ENCODE assay signal across 8 mouse cellular contexts in the genomic region with DNA sequence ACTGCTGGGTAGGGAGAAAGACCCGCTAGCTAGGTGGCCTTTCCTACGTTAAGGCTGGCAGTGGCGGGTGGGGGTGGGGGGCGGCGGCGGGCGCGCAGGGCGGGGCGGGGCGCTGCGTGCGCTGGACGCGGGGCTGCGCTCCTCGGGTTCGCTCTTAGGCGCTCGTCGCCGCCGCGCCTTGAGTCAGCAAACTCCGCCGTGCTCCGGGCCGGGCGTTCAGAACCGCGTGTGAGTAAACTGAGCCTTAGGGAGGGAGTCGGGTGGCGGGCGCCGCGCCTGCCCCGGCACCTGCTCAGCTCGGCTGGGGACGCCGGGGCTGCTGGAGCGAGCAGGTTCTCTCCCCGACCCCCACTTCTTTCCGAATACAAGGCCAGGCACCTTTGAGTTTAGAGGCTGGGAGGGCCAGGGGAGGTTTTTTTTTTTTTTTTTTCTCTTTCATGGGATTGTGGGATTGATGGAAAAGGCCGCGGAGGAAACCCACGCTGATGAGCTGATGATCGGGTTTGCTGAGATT. TPM values are rescaled to one million over a fixed set of nuclear protein-coding genes. Genes with fewer than 3 reads are reported as not detected.
DNase-seq lines count a peak whose midpoint lies in the region; ATAC-seq and TF ChIP-seq lines count a peak whose summit lies in the region.

Gene Snx10, plus strand, starts transcription at position 95 of the 514 bp plus-strand sequence.

- peak within 1 kb of the TSS; percentile 96 for H3K9ac ChIP-seq in CH12.LX (ENCODE audit: insufficient read depth, low read depth)
- peak within 1 kb of the TSS; percentile 85 for H3K9ac ChIP-seq in heart, embryonic 14.5 days (ENCODE audit: low read length)
- H3K9ac ChIP-seq in lung, embryonic 14.5 days = peak within 1 kb of the TSS; percentile 64

- peaks cover 0 to 5% of the 10 kb centered on the region in 2 experiments for H3K36me3 ChIP-seq in CH12.LX (replicated peaks in 1 of 2; ENCODE audit: control insufficient read depth in 1 of 2, insufficient read depth in 1 of 2, low read length in 1 of 2)
- H3K36me3 ChIP-seq in forebrain, embryonic 10.5 days (replicated peaks) = no peaks in the 10 kb centered on the region
- H3K36me3 ChIP-seq in heart, embryonic 14.5 days (ENCODE audit: control insufficient read depth, insufficient read depth, low read length) = no peaks in the 10 kb centered on the region
- no peaks in the 10 kb centered on the region for H3K36me3 ChIP-seq in lung, embryonic 14.5 days (ENCODE audit: insufficient read depth)

- peak; percentile 42 for DNase-seq in CH12.LX (ENCODE audit: extremely low read depth)
- peak; percentile 63 for DNase-seq in forebrain, embryonic 10.5 days (ENCODE audit: extremely low spot score, low spot score)
- peak; percentile 50 to 63 for DNase-seq in layer of hippocampus, adult 2 months (ENCODE audit: low spot score in 2 of 2)
- peak; percentile 70 for DNase-seq in lung, embryonic 14.5 days
- DNase-seq in thymus, postnatal 4 days = peak; percentile 69

- no peaks in the 10 kb centered on the region; the same call in 1 of the 2 replicates for H3K79me2 ChIP-seq in CH12.LX (replicated peaks; ENCODE audit: control insufficient read depth, extremely low read depth, insufficient read depth, poor library complexity, severe bottlenecking)

- H3K4me3 ChIP-seq in CH12.LX (replicated peaks in 1 of 3; ENCODE audit: low read depth in 2 of 3, low read length in 2 of 3, poor library complexity in 1 of 3) = peak within 1 kb of the TSS; percentile 74 to 87 (median 82)
- H3K4me3 ChIP-seq in bone marrow macrophage, adult 2 months (ENCODE audit: insufficient read depth, low read length) = peak within 1 kb of the TSS; percentile 77
- H3K4me3 ChIP-seq in forebrain, embryonic 10.5 days = peak within 1 kb of the TSS; percentile 73
- H3K4me3 ChIP-seq in heart, embryonic 14.5 days (ENCODE audit: control insufficient read depth in 1 of 2, insufficient read depth in 1 of 2, low read depth in 1 of 2, low read length in 2 of 2) = peak within 1 kb of the TSS; percentile 81 to 93
- H3K4me3 ChIP-seq in layer of hippocampus, adult 2 months = peak within 1 kb of the TSS; percentile 88
- peak within 1 kb of the TSS; percentile 62 for H3K4me3 ChIP-seq in lung, embryonic 14.5 days (ENCODE audit: low read depth, low read length)
- peak within 1 kb of the TSS; percentile 48 for H3K4me3 ChIP-seq in olfactory bulb, adult 2 months (ENCODE audit: insufficient read depth, low read depth, low read length)

- under 1% methylated on average over 47 of the region's 47 CpGs for WGBS in forebrain, embryonic 10.5 days
- WGBS in heart, embryonic 14.5 days = under 1% methylated on average over 47 of the region's 47 CpGs
- WGBS in lung, embryonic 14.5 days = under 1% methylated on average over 47 of the region's 47 CpGs
- WGBS in olfactory bulb, adult 2 months = under 1% methylated on average over 47 of the region's 47 CpGs

- ATAC-seq in heart, embryonic 14.5 days (ENCODE audit: insufficient number of reproducible peaks, insufficient read depth, low FRiP score, low read depth) = peak; percentile 31; the same call in 1 of the 2 replicates
- ATAC-seq in lung, embryonic 14.5 days (ENCODE audit: insufficient read depth) = peak; percentile 71

- TF ChIP-seq EP300 in CH12.LX (IDR thresholded peaks at IDR 0.05; ENCODE audit: low read length) = no peak

- peak within 1 kb of the TSS; percentile 87 for H3K4me2 ChIP-seq in CH12.LX (ENCODE audit: insufficient read depth, low read depth, poor library complexity, severe bottlenecking)
- H3K4me2 ChIP-seq in heart, embryonic 14.5 days (ENCODE audit: low read length) = peak within 1 kb of the TSS; percentile 84
- peak within 1 kb of the TSS; percentile 91 for H3K4me2 ChIP-seq in lung, embryonic 14.5 days

- in situ Hi-C loops in CH12.LX (cut with MboI; ENCODE audit: low pct_ligation_motif_present, low pct_unique_long_range_greater_than_20kb, low sequenced_read_pairs) = no loop called here

- H3K9me3 ChIP-seq in CH12.LX (replicated peaks; ENCODE audit: low read length) = no peaks in the 10 kb centered on the region
- no peaks in the 10 kb centered on the region for H3K9me3 ChIP-seq in forebrain, embryonic 10.5 days
- H3K9me3 ChIP-seq in heart, embryonic 14.5 days (ENCODE audit: control insufficient read depth, low read length) = no peaks in the 10 kb centered on the region
- H3K9me3 ChIP-seq in lung, embryonic 14.5 days (ENCODE audit: low read depth, low read length) = no peaks in the 10 kb centered on the region

- no peak within 1 kb of the TSS for H3K27ac ChIP-seq in CH12.LX (ENCODE audit: insufficient read depth, low read depth)
- peak within 1 kb of the TSS; percentile 69 for H3K27ac ChIP-seq in bone marrow macrophage, adult 2 months (ENCODE audit: insufficient read depth, low read depth, low read length)
- H3K27ac ChIP-seq in forebrain, embryonic 10.5 days = peak within 1 kb of the TSS; percentile 90
- peak within 1 kb of the TSS; percentile 47 to 59 for H3K27ac ChIP-seq in heart, embryonic 14.5 days (replicated peaks in 1 of 2; ENCODE audit: control insufficient read depth in 1 of 2, insufficient read depth in 1 of 2, low read depth in 2 of 2, low read length in 2 of 2)
- peak within 1 kb of the TSS; percentile 94 for H3K27ac ChIP-seq in layer of hippocampus, adult 2 months
- no peak within 1 kb of the TSS for H3K27ac ChIP-seq in lung, embryonic 14.5 days (ENCODE audit: low read depth)
- H3K27ac ChIP-seq in olfactory bulb, adult 2 months (ENCODE audit: insufficient read depth, low read depth, low read length) = no peak within 1 kb of the TSS

- peak; percentile 56; the same call in 1 of the 2 replicates for TF ChIP-seq POLR2A in CH12.LX (IDR thresholded peaks at IDR 0.05; ENCODE audit: low read depth, low read length)
- TF ChIP-seq POLR2A in bone marrow macrophage, adult 2 months (IDR thresholded peaks at IDR 0.05; ENCODE audit: borderline replicate concordance, low read depth, low read length) = no peak
- TF ChIP-seq POLR2A in olfactory bulb, adult 2 months (IDR thresholded peaks at IDR 0.05; ENCODE audit: insufficient read depth, low read depth, low read length) = no peak

- no peak for TF ChIP-seq RAD21 in CH12.LX (IDR thresholded peaks at IDR 0.05; ENCODE audit: low read depth, low read length)

- H3K27me3 ChIP-seq in CH12.LX (replicated peaks) = no peaks in the 10 kb centered on the region
- H3K27me3 ChIP-seq in forebrain, embryonic 10.5 days (ENCODE audit: poor library complexity, severe bottlenecking) = no peaks in the 10 kb centered on the region
- no peaks in the 10 kb centered on the region for H3K27me3 ChIP-seq in heart, embryonic 14.5 days (ENCODE audit: control insufficient read depth, insufficient read depth, low read length)
- no peaks in the 10 kb centered on the region for H3K27me3 ChIP-seq in lung, embryonic 14.5 days (ENCODE audit: insufficient read depth, low read length)

- TF ChIP-seq CTCF in CH12.LX (conservative IDR thresholded peaks at IDR 0.05 in 1 of 2, IDR thresholded peaks at IDR 0.05 in 1 of 2; ENCODE audit: low read depth in 2 of 2, low read length in 2 of 2) = no peak
- no peak for TF ChIP-seq CTCF in bone marrow macrophage, adult 2 months (IDR thresholded peaks at IDR 0.05; ENCODE audit: low read depth, low read length)
- TF ChIP-seq CTCF in layer of hippocampus, adult 2 months (conservative IDR thresholded peaks at IDR 0.05) = no peak
- no peak for TF ChIP-seq CTCF in lung, embryonic 14.5 days (IDR thresholded peaks at IDR 0.05; ENCODE audit: low read depth)
- no peak for TF ChIP-seq CTCF in olfactory bulb, adult 2 months (IDR thresholded peaks at IDR 0.05; ENCODE audit: insufficient read depth, low read depth, low read length)

- dilution Hi-C loops in CH12.LX (cut with MboI; ENCODE audit: extremely low pct_ligation_motif_present, extremely low pct_unique_long_range_greater_than_20kb, low sequenced_read_pairs) = no loop called here

- peaks cover 2 to 17% of the 10 kb centered on the region in 2 experiments; a peak in 2 of 4 replicates for H3K4me1 ChIP-seq in CH12.LX (ENCODE audit: control insufficient read depth in 1 of 2, insufficient read depth in 2 of 2)
- peaks cover 18% of the 10 kb centered on the region for H3K4me1 ChIP-seq in bone marrow macrophage, adult 2 months (ENCODE audit: control insufficient read depth, insufficient read depth, low read length)
- peaks cover 23% of the 10 kb centered on the region for H3K4me1 ChIP-seq in forebrain, embryonic 10.5 days
- peaks cover 0 to 10% of the 10 kb centered on the region in 2 experiments; a peak in 2 of 4 replicates for H3K4me1 ChIP-seq in heart, embryonic 14.5 days (ENCODE audit: control insufficient read depth in 2 of 2, insufficient read depth in 2 of 2, low read length in 2 of 2)
- no peaks in the 10 kb centered on the region for H3K4me1 ChIP-seq in lung, embryonic 14.5 days (ENCODE audit: insufficient read depth)
- H3K4me1 ChIP-seq in olfactory bulb, adult 2 months (ENCODE audit: control insufficient read depth, insufficient read depth, low read length) = peaks cover 2% of the 10 kb centered on the region; the same call in 1 of the 2 replicates

TF ChIP-seq in CH12.LX, 34 proteins besides CTCF, POLR2A, EP300 and RAD21 (continues in another document):
- TF ChIP-seq UBTF (IDR thresholded peaks at IDR 0.05; ENCODE audit: low read depth, low read length) (no peak), USF1 (IDR thresholded peaks at IDR 0.05; ENCODE audit: low read depth, low read length) (no peak), SMC3 (IDR thresholded peaks at IDR 0.05; ENCODE audit: low read depth, low read length) (no peak), MXI1 (IDR thresholded peaks at IDR 0.05; ENCODE audit: low read depth, low read length) (no peak), MAX (IDR thresholded peaks at IDR 0.05; ENCODE audit: low read length) (no peak), ZNF384 (IDR thresholded peaks at IDR 0.05; ENCODE audit: low read depth, low read length) (peak; percentile 52), SIN3A (IDR thresholded peaks at IDR 0.05; ENCODE audit: low read length) (no peak; the same call in 1 of the 2 replicates), TCF12 (IDR thresholded peaks at IDR 0.05; ENCODE audit: low read depth, low read length) (no peak; the same call in 1 of the 2 replicates), E2F4 (IDR thresholded peaks at IDR 0.05; ENCODE audit: insufficient replicate concordance, low read depth, low read length) (no peak), NELFE (IDR thresholded peaks at IDR 0.05; ENCODE audit: low read depth, low read length) (no peak)

RNA-seq across cellular contexts. Expression of gene Snx10, which starts in this region (rescaled TPM):
- total RNA-seq in CH12.LX (2012; rRNA removed) (25.1 and 27.6 TPM in 2 replicates), CH12.LX (2014; rRNA removed) (84.7 and 92.0 TPM in 2 replicates)
- 46.2 and 54.9 TPM in 2 replicates for polyA plus RNA-seq in CH12.LX (2012; ENCODE audit: insufficient read length, low read depth)
- polyA plus RNA-seq in bone marrow macrophage, adult 2 months (2012; ENCODE audit: insufficient read depth, insufficient read length, missing spikeins) = 101 and 105 TPM in 2 replicates
- 32.7 and 34.2 TPM in 2 replicates for polyA plus RNA-seq in forebrain, embryonic 10.5 days (2016; fragmentation: Nextera tagmentation; extraction: Ambion mirVana)
- 18.1 and 19.7 TPM in 2 replicates for polyA plus RNA-seq in heart, embryonic 14.5 days (2014; fragmentation: Nextera tagmentation; extraction: Ambion mirVana)
- 100 to 1,000 TPM in 1 of 2 experiments, 10 to 100 TPM in 1; 98.0 to 103 TPM for total RNA-seq in layer of hippocampus, adult 2 months (2021)
- 11.3 and 14.2 TPM in 2 replicates for polyA plus RNA-seq in lung, embryonic 14.5 days (2014; fragmentation: Nextera tagmentation; extraction: Ambion mirVana)
- polyA plus RNA-seq in olfactory bulb, adult 2 months (2012; ENCODE audit: insufficient read depth, insufficient read length, low replicate concordance, missing spikeins) = not detected in 2 replicates

Comparison
In these comparisons a context has a peak if more than half of its experiments do, and no peak if none do; other contexts are left out.
1. H3K27ac ChIP-seq: peak in bone marrow macrophage, adult 2 months (single experiment), forebrain, embryonic 10.5 days (single experiment), heart, embryonic 14.5 days (2 of 2) and layer of hippocampus, adult 2 months (single experiment); none in CH12.LX (single experiment), lung, embryonic 14.5 days (single experiment) and olfactory bulb, adult 2 months (single experiment).
2. Peak in every context shown above with its lines, with median percentiles within 50 percentile points of each other: DNase-seq, H3K4me2 ChIP-seq, H3K4me3 ChIP-seq and H3K9ac ChIP-seq.